Mouse (Mus musculus) effector memory CD4-positive, alpha-beta T cell, adult 5 months (primary cell): ENCODE measurements around the gene Asf1a. TPM values are rescaled to one million over a fixed set of nuclear protein-coding genes. Genes with fewer than 3 reads are reported as not detected.

Experiments used
- polyA plus RNA-seq: library from polyadenylated mRNA; unstranded; fragments of 100-300 nt; shearing (Covaris generic); gene quantifications from one replicate; pipeline ENCODE4 v1.2.1, GENCODE M21; 2017

Gene Asf1a
- 72.9 TPM for polyA plus RNA-seq

DNA sequence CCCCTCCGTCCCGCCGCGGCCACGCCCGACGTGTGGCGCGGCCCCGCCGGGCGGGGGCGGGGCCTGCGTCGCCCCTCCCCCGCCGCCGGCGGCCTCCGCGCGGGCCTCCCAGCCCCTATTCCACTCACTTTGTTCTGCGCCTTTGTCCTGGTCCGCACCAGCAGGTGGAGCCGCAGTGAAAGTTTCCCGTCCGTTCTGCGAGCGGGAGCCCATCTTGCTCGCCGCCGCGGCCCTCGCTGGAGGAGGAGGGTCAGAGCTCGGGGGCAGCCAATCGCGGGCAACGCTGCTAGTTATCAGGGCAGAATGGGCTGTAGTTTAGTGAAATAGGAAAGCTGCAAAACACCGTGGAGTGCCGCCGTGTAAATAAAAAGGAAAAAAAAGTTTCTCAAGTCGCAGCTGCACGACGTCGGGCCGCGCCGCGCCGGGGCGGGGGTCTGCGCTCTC, at the start of gene Asf1a:
Gene Asf1a (plus strand): TSS at position 81 of the 444 bp plus-strand sequence.

DNA sequence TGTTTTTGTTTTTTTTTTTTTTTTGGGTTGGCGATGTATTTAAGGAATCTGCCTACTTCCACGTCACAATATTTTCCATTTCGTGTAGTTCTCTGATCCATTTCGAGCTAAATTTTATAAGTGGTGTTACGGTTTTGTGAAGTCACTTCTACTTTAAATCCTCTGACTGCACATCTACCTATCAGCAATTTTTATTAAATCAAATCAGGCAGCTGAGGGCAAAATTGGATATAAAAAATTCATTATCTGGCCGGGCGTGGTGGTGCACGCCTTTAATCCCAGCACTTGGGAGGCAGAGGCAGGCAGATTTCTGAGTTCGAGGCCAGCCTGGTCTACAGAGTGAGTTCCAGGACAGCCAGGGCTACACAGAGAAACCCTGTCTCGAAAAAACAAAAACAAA, 33.8 kb downstream of the Asf1a start, which contains the start of gene Mcm9:
Gene Mcm9 (minus strand): TSS at position 101 of the 400 bp plus-strand sequence.

Other genes starting within 250 kb of the Asf1a start
- gene Cep85l, start 216.8 kb upstream of the Asf1a start, polyA plus RNA-seq: 22.9 TPM
- 22.7 TPM for gene Mcm9, start 33.7 kb downstream of the Asf1a start, polyA plus RNA-seq
- gene Fam184a, start 154.4 kb downstream of the Asf1a start, polyA plus RNA-seq: 0.27 TPM